Mouse (Mus musculus) hindbrain, embryonic 14.5 days (tissue): Measurements from ENCODE around the gene Kcne2. TPM values are rescaled to one million over a fixed set of nuclear protein-coding genes. Genes with fewer than 3 reads are reported as not detected.

Experiments
- ATAC-seq: fragments of 200-750 bp; cut with Nextera tagmentation; 2 replicates; pipeline ENCODE4 v1.8.0; 2017; ENCODE audit warnings: moderate number of reproducible peaks, mild to moderate bottlenecking, moderate TSS enrichment, moderate library complexity; ENCODE audit not compliant: low FRiP score
- DNase-seq: peaks from one replicate; pipeline ENCODE4 v3.0.0-alpha.2; 2015; ENCODE audit warnings: low spot score
- H3K27ac ChIP-seq: fragments of 300-500 bp; sonication (generic); 2 replicates; pipeline ENCODE4 v1.5.1; 2014; ENCODE audit warnings: mild to moderate bottlenecking, moderate library complexity
- H3K27me3 ChIP-seq: fragments of 300-500 bp; sonication (generic); 2 replicates; pipeline ENCODE4 v1.6.1; 2014; ENCODE audit warnings: mild to moderate bottlenecking, low read length, mixed read lengths; ENCODE audit not compliant: control insufficient read depth, insufficient read depth
- H3K36me3 ChIP-seq: fragments of 300-500 bp; sonication (generic); replicated peaks from 2 replicates; pipeline ENCODE4 v1.6.1; 2014; ENCODE audit not compliant: control insufficient read depth, insufficient read depth
- H3K4me1 ChIP-seq: fragments of 300-500 bp; sonication (generic); replicated peaks from 2 replicates; pipeline ENCODE4 v1.6.1; 2014; ENCODE audit warnings: antibody characterized with exemption, low read length, mixed read lengths; ENCODE audit not compliant: control insufficient read depth, insufficient read depth
- H3K4me2 ChIP-seq: fragments of 300-500 bp; sonication (generic); replicated peaks from 2 replicates; pipeline ENCODE4 v1.6.1; 2014; ENCODE audit warnings: mild to moderate bottlenecking, moderate library complexity
- H3K4me3 ChIP-seq: fragments of 300-500 bp; sonication (generic); replicated peaks from 2 replicates; pipeline ENCODE4 v1.5.1; 2014; ENCODE audit warnings: mild to moderate bottlenecking, low read length
- H3K9ac ChIP-seq: fragments of 300-500 bp; sonication (generic); 2 replicates; pipeline ENCODE4 v1.6.1; 2014
- H3K9me3 ChIP-seq: fragments of 300-500 bp; sonication (generic); 2 replicates; pipeline ENCODE4 v1.6.1; 2016; ENCODE audit warnings: low read length; ENCODE audit not compliant: control insufficient read depth
- WGBS: fragments of 180-500 bp; shearing (Covaris S2); extraction: QIAGEN DNeasy Blood & Tissue Kit; methylation state at CpG from one replicate; pipeline ENCODE4 v1.1.7; 2014; 5-methylcytosine and 5-hydroxymethylcytosine counted together
- polyA plus RNA-seq: library from polyadenylated mRNA; unstranded; fragments of >200 nt; fragmentation: Nextera tagmentation; extraction: Ambion mirVana; gene quantifications from 2 replicates; pipeline ENCODE4 v1.2.1, GENCODE M21; 2014

The Kcne2 gene
- polyA plus RNA-seq, 1 experiment from 2014 or later: 53.8 TPM

DNA sequence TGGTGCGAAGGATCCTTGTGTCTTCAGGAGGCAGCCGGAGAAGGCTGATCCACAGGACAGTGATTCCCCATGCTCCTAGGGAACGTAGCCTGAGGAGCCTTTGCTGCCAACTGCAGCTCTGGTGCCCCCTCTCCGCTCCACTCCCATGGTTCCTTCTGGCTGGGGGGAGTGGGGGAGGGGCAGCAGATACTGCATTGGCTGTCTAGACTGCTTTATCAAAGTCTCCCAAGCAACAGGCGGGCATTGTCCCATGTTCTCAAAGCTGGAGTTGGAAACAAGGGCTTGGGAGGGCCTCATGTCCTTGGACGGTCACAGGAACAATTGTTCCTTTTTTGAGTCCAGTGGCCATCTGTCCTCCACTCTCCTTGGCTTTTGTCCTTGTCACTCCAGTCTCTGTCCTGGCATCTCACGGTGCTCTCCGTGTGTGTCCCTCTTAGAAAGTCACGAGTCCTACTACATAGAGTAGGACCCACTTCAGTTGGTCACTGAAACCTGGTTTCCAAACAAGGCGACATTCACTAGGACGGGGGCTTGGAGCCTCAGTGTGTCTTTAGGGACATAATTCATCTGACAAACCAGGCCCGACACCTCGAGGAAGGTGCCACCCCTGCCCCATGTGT, 54.2 kb downstream of the Kcne2 start:
- Histone ChIP-seq H3K4me3 (no peak overlapping the region), H3K9ac (no peak overlapping the region), H3K27ac (no peak overlapping the region), H3K9me3 (no peaks in the 10 kb centered on the region), H3K27me3 (no peaks in the 10 kb centered on the region), H3K4me2 (no peak overlapping the region), H3K4me1 (no peaks in the 10 kb centered on the region), H3K36me3 (no peaks in the 10 kb centered on the region)
- 35% methylated on average over 13 of the region's 13 CpGs for WGBS
- DNase-seq (peak; percentile 33), ATAC-seq (peak; percentile 51; the same call in 1 of the 2 replicates)

Other genes with a start within 250 kb of the Kcne2 start
- 208 and 222 TPM in 2 replicates for gene Mrps6, start 234.1 kb upstream of the Kcne2 start, polyA plus RNA-seq
- gene Gm49711, start 234.1 kb upstream of the Kcne2 start, polyA plus RNA-seq: 0.54 and 0.64 TPM in 2 replicates
- gene Slc5a3, start 234.1 kb upstream of the Kcne2 start, polyA plus RNA-seq: 30.9 and 31.1 TPM in 2 replicates
- gene Smim11, start 8.9 kb downstream of the Kcne2 start, polyA plus RNA-seq: 63.8 and 66.1 TPM in 2 replicates
- gene Fam243, start 29.1 kb downstream of the Kcne2 start, polyA plus RNA-seq: 0.17 and 0.20 TPM in 2 replicates
- 0.23 TPM in 1 of 2 replicates, not detected in the other for gene Kcne1, start 67.1 kb downstream of the Kcne2 start, polyA plus RNA-seq
- 76.8 and 92.3 TPM in 2 replicates for gene Rcan1, start 178.5 kb downstream of the Kcne2 start, polyA plus RNA-seq
- gene Clic6, start 193.3 kb downstream of the Kcne2 start, polyA plus RNA-seq: 6.5 and 9.3 TPM in 2 replicates